Mouse (Mus musculus) MEL (cell line): Measurements from ENCODE around the gene Abi3. TPM values are rescaled to one million over a fixed set of nuclear protein-coding genes. Genes with fewer than 3 reads are reported as not detected.

ENCODE experiments used
- DNase-seq: peaks from one replicate; pipeline ENCODE4 v3.0.0; 2011; ENCODE audit warnings: low read depth, low spot score
- H3K27ac ChIP-seq: 2 replicates; pipeline ENCODE4 v1.5.1; 2012; ENCODE audit warnings: low read depth, mild to moderate bottlenecking, control low read depth, low read length, moderate library complexity; ENCODE audit not compliant: control insufficient read depth
- H3K27me3 ChIP-seq, 2 experiments: fragments of 150-350 bp in 1 of 2; sonication (generic) in 1 of 2; 2 replicates each; pipeline ENCODE4 v1.6.1; 2012; ENCODE audit warnings: low read length in 2 of 2, mild to moderate bottlenecking in 2 of 2, improper control_type of control experiment in 1 of 2, moderate library complexity in 1 of 2; ENCODE audit not compliant: insufficient read depth in 2 of 2, control insufficient read depth in 1 of 2
- H3K36me3 ChIP-seq, 2 experiments: 2 replicates each; pipeline ENCODE4 v1.6.1; 2012 to 2014; ENCODE audit warnings: low read length in 2 of 2, improper control_type of control experiment in 1 of 2, inconsistent platforms in 1 of 2, mild to moderate bottlenecking in 1 of 2; ENCODE audit not compliant: insufficient read depth in 2 of 2, control insufficient read depth in 1 of 2
- H3K4me1 ChIP-seq, 2 experiments: fragments of 150-350 bp in 1 of 2; sonication (generic) in 1 of 2; 2 replicates each; pipeline ENCODE4 v1.6.1; 2012; ENCODE audit warnings: low read length in 2 of 2, improper control_type of control experiment in 1 of 2, mild to moderate bottlenecking in 1 of 2; ENCODE audit not compliant: insufficient read depth in 2 of 2, control insufficient read depth in 1 of 2
- H3K4me3 ChIP-seq, 2 experiments: fragments of 150-350 bp in 1 of 2; sonication (generic) in 1 of 2; 2 replicates each; pipeline ENCODE4 v1.5.1; 2012; ENCODE audit warnings: low read depth in 2 of 2, low read length in 2 of 2, mild to moderate bottlenecking in 2 of 2, moderate library complexity in 2 of 2, control low read depth in 1 of 2, improper control_type of control experiment in 1 of 2; ENCODE audit not compliant: control insufficient read depth in 1 of 2, insufficient read depth in 1 of 2
- H3K79me2 ChIP-seq: 2 replicates; pipeline ENCODE4 v1.6.1; 2012; ENCODE audit warnings: mild to moderate bottlenecking, low read length, moderate library complexity; ENCODE audit not compliant: control insufficient read depth, poor library complexity, insufficient read depth
- H3K9ac ChIP-seq: 2 replicates; pipeline ENCODE4 v1.6.1; 2012; ENCODE audit warnings: low read depth, mild to moderate bottlenecking, control low read depth, low read length, moderate library complexity; ENCODE audit not compliant: control insufficient read depth, poor library complexity, severe bottlenecking
- H3K9me3 ChIP-seq: fragments of 150-350 bp; sonication (generic); replicated peaks from 2 replicates; pipeline ENCODE4 v1.6.1; 2012; ENCODE audit warnings: mild to moderate bottlenecking, low read length, improper control_type of control experiment, moderate library complexity; ENCODE audit not compliant: insufficient read depth
- CHD2 ChIP-seq: IDR thresholded peaks from 2 replicates; pipeline ENCODE4 v1.6.1; 2011; ENCODE audit warnings: low read length, improper control_type of control experiment
- ELF1 ChIP-seq: IDR thresholded peaks from 2 replicates; pipeline ENCODE4 v1.6.1; 2014; ENCODE audit warnings: low read depth, mild to moderate bottlenecking, inconsistent platforms, low read length, improper control_type of control experiment, moderate library complexity
- ETS1 ChIP-seq: IDR thresholded peaks from 2 replicates; pipeline ENCODE4 v1.6.1; 2012; ENCODE audit warnings: low read depth, mild to moderate bottlenecking, inconsistent platforms, low read length, improper control_type of control experiment, moderate library complexity
- GABPA ChIP-seq: IDR thresholded peaks from 2 replicates; pipeline ENCODE4 v1.6.1; 2012; ENCODE audit warnings: low read depth, mild to moderate bottlenecking, inconsistent platforms, low read length, improper control_type of control experiment, moderate library complexity
- MXI1 ChIP-seq: IDR thresholded peaks from 2 replicates; pipeline ENCODE4 v1.6.1; 2011; ENCODE audit warnings: mild to moderate bottlenecking, low read depth, low read length, improper control_type of control experiment
- NELFE ChIP-seq: IDR thresholded peaks from 2 replicates; pipeline ENCODE4 v1.6.1; 2011; ENCODE audit warnings: low read depth, low read length, improper control_type of control experiment
- RAD21 ChIP-seq: IDR thresholded peaks from 2 replicates; pipeline ENCODE4 v1.6.1; 2011; ENCODE audit warnings: mild to moderate bottlenecking, low read depth, low read length, improper control_type of control experiment
- RCOR1 ChIP-seq: IDR thresholded peaks from 2 replicates; pipeline ENCODE4 v1.6.1; 2012; ENCODE audit warnings: low read depth, mild to moderate bottlenecking, inconsistent platforms, low read length, improper control_type of control experiment
- SMC3 ChIP-seq: IDR thresholded peaks from 2 replicates; pipeline ENCODE4 v1.6.1; 2011; ENCODE audit warnings: low read depth, low read length, improper control_type of control experiment
- ZKSCAN1 ChIP-seq: IDR thresholded peaks from 2 replicates; pipeline ENCODE4 v1.6.1; 2012; ENCODE audit warnings: low read depth, mild to moderate bottlenecking, inconsistent platforms, low read length, improper control_type of control experiment, moderate library complexity
- ZNF384 ChIP-seq: IDR thresholded peaks from 2 replicates; pipeline ENCODE4 v1.6.1; 2012; ENCODE audit warnings: low read depth, mild to moderate bottlenecking, inconsistent platforms, low read length, improper control_type of control experiment
- polyA plus RNA-seq, 2 experiments: library from polyadenylated mRNA; stranded (reverse) in 1 of 2; unstranded in 1 of 2; fragments of >175 nt in 1 of 2; fragments of >200 nt in 1 of 2; gene quantifications; 2 replicates each; pipeline versions ENCODE4 v1.2.1 to v1.2.4; 2012; ENCODE audit warnings: low replicate concordance in 2 of 2, low read depth in 1 of 2; ENCODE audit not compliant: insufficient read length in 2 of 2, insufficient read depth in 1 of 2, missing spikeins in 1 of 2
- total RNA-seq: library from RNA; depleted of rRNA; stranded (reverse); fragments of 300-350 nt; gene quantifications from 2 replicates; pipeline ENCODE4 v1.2.3, GENCODE M21; 2012

Abi3 gene
- total and polyA plus RNA-seq, 3 experiments, result 3.3 to 15.4 TPM; not detected in 1

GRCm38 (mm10) chr11:95826317-95827167 is 15.7 kb downstream of the Abi3 start (continued):
- TF ChIP-seq RCOR1, result 0 out of 2 replicates have a peak, but pooled peaks have one; percentile 21
- TF ChIP-seq ZKSCAN1, result no peak
- TF ChIP-seq ZNF384, result peak; percentile 85
- 0 out of 2 replicates have a peak, but pooled peaks have one; percentile 20 for TF ChIP-seq MXI1

GRCm38 (mm10) chr11:95825625-95826024 is 16.7 kb downstream of the Abi3 start:
- Histone ChIP-seq H3K4me3 (peak overlapping the region; percentile 69 to 93; a peak in 3 of 4 replicates), H3K4me1 (peaks cover 29 to 44% of the 10 kb centered on the region in 2 experiments), H3K27ac (no peak overlapping the region), H3K36me3 (peaks cover 0 to 32% of the 10 kb centered on the region in 2 experiments; a peak in 2 of 4 replicates), H3K27me3 (no peaks in the 10 kb centered on the region), H3K9ac (peak overlapping the region; percentile 85), H3K79me2 (peaks cover 5% of the 10 kb centered on the region; the same call in 1 of the 2 replicates), H3K9me3 (no peaks in the 10 kb centered on the region)
- DNase-seq, result peak; percentile 50
- no peak for TF ChIP-seq GABPA
- TF ChIP-seq CHD2, result no peak
- no peak for TF ChIP-seq RAD21
- no peak for TF ChIP-seq ELF1
- TF ChIP-seq SMC3, result no peak

GRCm38 (mm10) chr11:95824877-95825243 is 17.4 kb downstream of the Abi3 start:
- Histone ChIP-seq H3K27me3 (no peaks in the 10 kb centered on the region), H3K9me3 (no peaks in the 10 kb centered on the region), H3K27ac (no peak overlapping the region), H3K4me3 (peak overlapping the region; percentile 69 to 93), H3K9ac (peak overlapping the region; percentile 85), H3K4me1 (peaks cover 29 to 44% of the 10 kb centered on the region in 2 experiments), H3K79me2 (peaks cover 5% of the 10 kb centered on the region; the same call in 1 of the 2 replicates), H3K36me3 (peaks cover 0 to 32% of the 10 kb centered on the region in 2 experiments; a peak in 2 of 4 replicates)
- DNase-seq, result peak; percentile 66
- TF ChIP-seq ETS1, result no peak
- TF ChIP-seq NELFE, result no peak
